Mouse (Mus musculus): ENCODE results near the gene Armc2.

The Armc2 gene

DNA sequence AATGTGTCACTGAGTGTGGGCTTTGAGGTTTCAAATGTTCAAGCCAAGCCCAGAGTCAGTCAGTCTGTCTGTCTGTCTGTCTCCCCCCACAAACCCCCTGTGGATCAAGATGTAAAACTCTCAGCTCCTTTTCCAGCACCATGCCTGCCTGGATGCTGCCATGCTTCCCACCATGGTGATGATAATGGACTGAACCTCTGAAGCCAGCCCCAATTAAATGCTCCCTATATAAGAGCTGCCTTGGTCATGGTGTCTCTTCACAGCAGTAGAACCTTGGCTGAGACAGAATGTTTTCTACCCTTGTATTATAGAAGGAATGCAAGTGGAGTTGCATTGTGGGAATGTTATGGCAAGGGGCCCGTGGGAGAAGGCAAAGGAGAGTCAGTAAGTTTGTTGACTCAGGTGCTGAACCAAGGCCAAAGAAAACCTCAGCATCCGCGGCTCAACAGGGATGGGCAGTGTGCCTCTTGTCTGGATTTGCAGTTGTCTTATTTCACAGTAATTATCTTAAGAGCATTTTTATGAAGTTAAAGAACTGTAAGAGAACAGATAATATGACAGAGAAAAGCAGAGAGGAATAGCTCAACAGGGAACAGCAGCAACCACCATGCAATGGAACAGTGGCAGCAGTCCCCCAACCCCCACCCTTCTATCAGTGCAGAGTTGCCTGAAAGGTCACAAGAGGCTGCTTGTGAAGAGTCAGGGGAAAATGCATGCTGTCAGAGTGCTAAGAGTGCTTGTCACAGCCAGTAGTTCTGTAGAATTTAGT, 152.0 kb downstream of the Armc2 start:
- DNase-seq (ENCODE audit: low read depth, low spot score): no peak

Data from forelimb bud, embryonic 11.5 days (tissue).